Mouse (Mus musculus): ENCODE data around the gene Hspa8. TPM values are rescaled to one million over a fixed set of nuclear protein-coding genes. Genes with fewer than 3 reads are reported as not detected.

Hspa8 gene
- total and polyA plus RNA-seq, 3 experiments, result 2,915 to 7,761 (median 6,462) TPM

- TF ChIP-seq TCF12 (IDR thresholded peaks at IDR 0.05; ENCODE audit: low read depth, low read length) (peak; percentile 19; the same call in 1 of the 2 replicates), POLR2AphosphoS2 (IDR thresholded peaks at IDR 0.05; ENCODE audit: low read depth, low read length) (no peak), MAZ (IDR thresholded peaks at IDR 0.05; ENCODE audit: low read depth, low read length) (no peak), NRF1 (IDR thresholded peaks at IDR 0.05; ENCODE audit: low read depth, low read length) (no peak)
Observed at GRCm38 (mm10) chr9:40765581-40765940, 35.2 kb upstream of the Hspa8 start (continued).

- 0 out of 2 replicates have a peak overlapping the region, but pooled peaks have one; percentile 20 for H3K9ac ChIP-seq (ENCODE audit: insufficient read depth, low read depth)
- peaks cover 3 to 11% of the 10 kb centered on the region in 2 experiments; a peak in 3 of 4 replicates for H3K4me1 ChIP-seq (ENCODE audit: control insufficient read depth in 1 of 2, insufficient read depth in 2 of 2)
- no peaks in the 10 kb centered on the region for H3K9me3 ChIP-seq (replicated peaks; ENCODE audit: low read length)
- dilution Hi-C loops (cut with MboI; ENCODE audit: extremely low pct_ligation_motif_present, extremely low pct_unique_long_range_greater_than_20kb, low sequenced_read_pairs) (no loop called here), in situ Hi-C loops (cut with MboI; ENCODE audit: low pct_ligation_motif_present, low pct_unique_long_range_greater_than_20kb, low sequenced_read_pairs) (loop anchor here (25.0 kb wide), 1 partner anchor 354 kb away; no protein-coding TSS in a partner anchor)
- H3K27me3 ChIP-seq (replicated peaks), result no peaks in the 10 kb centered on the region
- DNase-seq (ENCODE audit: extremely low read depth), result no peak
- H3K27ac ChIP-seq (ENCODE audit: insufficient read depth, low read depth), result no peak overlapping the region
- peak overlapping the region; percentile 59; the same call in 1 of the 2 replicates for H3K4me2 ChIP-seq (ENCODE audit: insufficient read depth, low read depth, poor library complexity, severe bottlenecking)
- no peak overlapping the region for H3K4me3 ChIP-seq (replicated peaks in 1 of 3; ENCODE audit: low read depth in 2 of 3, low read length in 2 of 3, poor library complexity in 1 of 3)
- TF ChIP-seq ZC3H11A (IDR thresholded peaks at IDR 0.05; ENCODE audit: low read depth, low read length) (no peak), NRF1 (IDR thresholded peaks at IDR 0.05; ENCODE audit: low read depth, low read length) (no peak), NELFE (IDR thresholded peaks at IDR 0.05; ENCODE audit: low read depth, low read length) (no peak), E2F4 (IDR thresholded peaks at IDR 0.05; ENCODE audit: insufficient replicate concordance, low read depth, low read length) (no peak), RCOR1 (conservative IDR thresholded peaks at IDR 0.05; ENCODE audit: low read depth, low read length) (no peak), ETS1 (conservative IDR thresholded peaks at IDR 0.05; ENCODE audit: low read depth, low read length) (no peak), HCFC1 (IDR thresholded peaks at IDR 0.05; ENCODE audit: low read depth, low read length) (no peak), USF1 (IDR thresholded peaks at IDR 0.05; ENCODE audit: low read depth, low read length) (no peak), MYC (IDR thresholded peaks at IDR 0.05; ENCODE audit: low read depth, low read length) (no peak), CTCF (conservative IDR thresholded peaks at IDR 0.05 in 1 of 2, IDR thresholded peaks at IDR 0.05 in 1 of 2; ENCODE audit: low read depth in 2 of 2, low read length in 2 of 2) (no peak), CHD1 (IDR thresholded peaks at IDR 0.05; ENCODE audit: low read depth, low read length) (no peak), EP300 (IDR thresholded peaks at IDR 0.05; ENCODE audit: low read length) (no peak), ELF1 (IDR thresholded peaks at IDR 0.05; ENCODE audit: low read depth, low read length) (no peak), IRF4 (IDR thresholded peaks at IDR 0.05; ENCODE audit: low read depth, low read length) (no peak)
- no peaks in the 10 kb centered on the region for H3K36me3 ChIP-seq (replicated peaks in 1 of 2; ENCODE audit: control insufficient read depth in 1 of 2, insufficient read depth in 1 of 2, low read length in 1 of 2)
- no peaks in the 10 kb centered on the region for H3K79me2 ChIP-seq (replicated peaks; ENCODE audit: control insufficient read depth, extremely low read depth, insufficient read depth, poor library complexity, severe bottlenecking)
Observed at GRCm38 (mm10) chr9:40766058-40766605, 34.7 kb upstream of the Hspa8 start.

DNA sequence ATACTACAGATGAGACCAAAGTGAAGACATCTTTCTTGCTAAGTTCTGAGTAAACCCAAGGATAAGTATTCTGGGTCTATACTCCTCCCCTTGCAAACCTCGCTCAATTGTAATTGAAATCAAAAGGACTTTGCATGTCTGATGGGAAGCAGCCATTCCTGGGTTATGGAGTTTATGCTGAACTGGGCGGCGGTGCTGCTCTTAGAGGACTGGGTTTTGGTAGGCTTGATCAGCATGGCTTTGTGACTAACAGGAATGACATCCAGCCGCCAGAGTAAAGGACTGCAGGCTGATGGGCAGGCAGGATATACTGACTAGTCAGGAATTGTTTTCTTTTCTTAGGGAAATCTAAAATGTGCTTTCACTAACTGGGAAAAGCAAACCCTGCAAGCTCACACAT lies 32.8 kb upstream of the Hspa8 start:
- TF ChIP-seq NELFE (IDR thresholded peaks at IDR 0.05; ENCODE audit: low read depth, low read length), result no peak
- TF ChIP-seq E2F4 (IDR thresholded peaks at IDR 0.05; ENCODE audit: insufficient replicate concordance, low read depth, low read length), result no peak
- TF ChIP-seq MAX (IDR thresholded peaks at IDR 0.05; ENCODE audit: low read length), result no peak
- no peak for TF ChIP-seq SIN3A (IDR thresholded peaks at IDR 0.05; ENCODE audit: low read length)
- no peak for TF ChIP-seq MYC (IDR thresholded peaks at IDR 0.05; ENCODE audit: low read depth, low read length)
- TF ChIP-seq ZKSCAN1 (IDR thresholded peaks at IDR 0.05; ENCODE audit: borderline replicate concordance, low read depth, low read length), result no peak
- TF ChIP-seq ZNF384 (IDR thresholded peaks at IDR 0.05; ENCODE audit: low read depth, low read length), result no peak
- TF ChIP-seq RCOR1 (conservative IDR thresholded peaks at IDR 0.05; ENCODE audit: low read depth, low read length), result no peak
- no peak for TF ChIP-seq PAX5 (IDR thresholded peaks at IDR 0.05; ENCODE audit: low read length)
- Histone ChIP-seq H3K9me3 (replicated peaks; ENCODE audit: low read length) (no peaks in the 10 kb centered on the region), H3K79me2 (replicated peaks; ENCODE audit: control insufficient read depth, extremely low read depth, insufficient read depth, poor library complexity, severe bottlenecking) (no peaks in the 10 kb centered on the region), H3K27me3 (replicated peaks) (no peaks in the 10 kb centered on the region), H3K36me3 (replicated peaks in 1 of 2; ENCODE audit: control insufficient read depth in 1 of 2, insufficient read depth in 1 of 2, low read length in 1 of 2) (no peaks in the 10 kb centered on the region), H3K27ac (ENCODE audit: insufficient read depth, low read depth) (no peak overlapping the region), H3K4me3 (replicated peaks in 1 of 3; ENCODE audit: low read depth in 2 of 3, low read length in 2 of 3, poor library complexity in 1 of 3) (no peak overlapping the region), H3K4me1 (ENCODE audit: control insufficient read depth in 1 of 2, insufficient read depth in 2 of 2) (peaks cover 3 to 8% of the 10 kb centered on the region in 2 experiments; a peak in 3 of 4 replicates), H3K9ac (ENCODE audit: insufficient read depth, low read depth) (no peak overlapping the region), H3K4me2 (ENCODE audit: insufficient read depth, low read depth, poor library complexity, severe bottlenecking) (no peak overlapping the region)
- in situ Hi-C loops (cut with MboI; ENCODE audit: low pct_ligation_motif_present, low pct_unique_long_range_greater_than_20kb, low sequenced_read_pairs) (loop anchor here (25.0 kb wide), 1 partner anchor 356 kb away; no protein-coding TSS in a partner anchor), dilution Hi-C loops (cut with MboI; ENCODE audit: extremely low pct_ligation_motif_present, extremely low pct_unique_long_range_greater_than_20kb, low sequenced_read_pairs) (no loop called here)
- no peak for DNase-seq (ENCODE audit: extremely low read depth)

All from CH12.LX (cell line).